Mouse (Mus musculus) heart, adult 2 months (tissue): ENCODE data around the gene Castor1. TPM values are rescaled to one million over a fixed set of nuclear protein-coding genes. Genes with fewer than 3 reads are reported as not detected.

Source experiments
- DNase-seq, 2 experiments: peaks; one replicate each; pipeline ENCODE4 v3.0.0; 2021
- H3K27ac ChIP-seq: fragments of 200-600 bp; 2 replicates; pipeline ENCODE4 v1.8.1; 2022
- H3K27me3 ChIP-seq: fragments of 200-500 bp; 2 replicates; pipeline ENCODE4 v1.6.1; 2012; ENCODE audit warnings: mild to moderate bottlenecking, low read length, inconsistent platforms, mixed read lengths; ENCODE audit not compliant: control insufficient read depth, insufficient read depth
- H3K36me3 ChIP-seq: fragments of 200-500 bp; 2 replicates; pipeline ENCODE4 v1.6.1; 2012; ENCODE audit warnings: low read length, inconsistent platforms; ENCODE audit not compliant: control insufficient read depth, insufficient read depth
- H3K4me1 ChIP-seq: fragments of 200-500 bp; 2 replicates; pipeline ENCODE4 v1.6.1; 2011; ENCODE audit warnings: low read length; ENCODE audit not compliant: control insufficient read depth, insufficient read depth
- H3K4me3 ChIP-seq: fragments of 200-600 bp; 2 replicates; pipeline ENCODE4 v1.8.1; 2022
- H3K79me2 ChIP-seq: fragments of 200-500 bp; replicated peaks from 2 replicates; pipeline ENCODE4 v1.6.1; 2012; ENCODE audit warnings: mild to moderate bottlenecking, inconsistent platforms, low read length, moderate library complexity, mixed read lengths; ENCODE audit not compliant: control insufficient read depth, insufficient read depth
- H3K9ac ChIP-seq: fragments of 200-500 bp; 2 replicates; pipeline ENCODE4 v1.6.1; 2012; ENCODE audit warnings: low read depth, mild to moderate bottlenecking, control low read depth, inconsistent platforms, low read length, mixed read lengths
- CTCF ChIP-seq: fragments of 200-600 bp; IDR thresholded peaks from 2 replicates; pipeline ENCODE4 v1.8.1; 2022; ENCODE audit warnings: antibody characterized with exemption, mild to moderate bottlenecking, moderate library complexity
- EP300 ChIP-seq: fragments of 200-500 bp; IDR thresholded peaks from 2 replicates; pipeline ENCODE4 v1.6.1; 2011; ENCODE audit warnings: low read depth, low read length, control low read depth; ENCODE audit not compliant: insufficient read depth
- POLR2A ChIP-seq: fragments of 200-500 bp; IDR thresholded peaks from 2 replicates; pipeline ENCODE4 v1.6.1; 2011; ENCODE audit warnings: mild to moderate bottlenecking, low read depth, low read length, control low read depth; ENCODE audit not compliant: insufficient read depth
- whole genome bisulfite sequencing: fragments of 180-500 bp; shearing (Covaris S2); methylation state at CpG from one replicate; pipeline ENCODE4 v1.1.7; 2018; 5-methylcytosine and 5-hydroxymethylcytosine counted together
- intact Hi-C: fragments of 180-260 bp; cut with DNase I; formaldehyde crosslinking; loops from one replicate; pipeline ENCODE4 v1.15.1; 2025
- polyA plus RNA-seq: library from polyadenylated mRNA; depleted of rRNA; stranded (reverse); fragments of >200 nt; gene quantifications from 2 replicates; pipeline ENCODE4 v1.2.3, GENCODE M21; 2012
- total RNA-seq, 2 experiments: library from RNA; stranded (reverse); gene quantifications; 2 replicates each; pipeline ENCODE4 v1.2.3; 2021

Gene Castor1
- total and polyA plus RNA-seq, 3 experiments = 4.0 to 13.5 (median 5.9) TPM

DNA sequence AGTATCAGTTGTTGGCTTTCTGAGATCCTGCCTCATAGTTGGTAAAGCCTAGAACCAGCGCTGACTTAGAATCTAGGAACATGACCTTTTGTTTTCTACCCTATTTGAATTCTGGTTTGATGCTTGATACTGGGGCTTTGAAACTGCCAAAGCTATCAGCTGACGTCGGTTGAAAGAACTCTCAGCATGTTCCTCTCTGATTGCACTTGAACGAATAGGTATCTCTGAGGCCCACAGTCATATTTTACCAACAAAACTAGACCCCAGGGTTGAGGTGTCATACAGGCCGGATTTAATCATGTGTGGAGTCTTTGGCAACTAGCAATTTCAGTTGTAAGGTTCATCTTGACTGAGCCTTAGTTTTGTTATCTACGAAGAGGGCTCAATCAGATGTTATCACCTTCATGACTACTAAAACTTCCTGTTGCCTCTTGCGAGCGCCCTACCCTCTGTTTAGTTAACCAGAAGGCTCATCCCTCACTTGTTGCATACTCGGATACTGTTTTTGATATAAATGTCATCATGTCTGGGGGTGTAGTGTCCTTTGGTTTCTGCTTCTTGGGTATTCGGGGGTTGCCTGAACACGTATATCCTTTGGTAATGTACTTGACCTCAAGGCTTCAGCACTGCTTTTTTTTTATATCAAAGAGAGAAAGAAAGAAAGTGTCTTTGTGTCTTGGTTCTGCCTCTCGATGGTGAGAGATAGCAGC lies 14.9 kb upstream of the Castor1 start:
- no peak overlapping the region for H3K4me3 ChIP-seq
- intact Hi-C loops = loop anchor here (2.0 kb wide), 1 partner anchor 16 kb away; the partner anchor contains the start of gene Castor1
- TF ChIP-seq CTCF (no peak), POLR2A (no peak), EP300 (no peak)
- no peaks in the 10 kb centered on the region for H3K27me3 ChIP-seq
- no peak for DNase-seq
- peaks cover 10% of the 10 kb centered on the region for H3K36me3 ChIP-seq
- H3K79me2 ChIP-seq = peaks cover 2% of the 10 kb centered on the region; the same call in 1 of the 2 replicates
- 45% methylated on average over 12 of the region's 12 CpGs for WGBS
- H3K9ac ChIP-seq = 0 out of 2 replicates have a peak overlapping the region, but pooled peaks have one; percentile 31
- peak overlapping the region; percentile 84 for H3K27ac ChIP-seq
- H3K4me1 ChIP-seq = peaks cover 30% of the 10 kb centered on the region

DNA sequence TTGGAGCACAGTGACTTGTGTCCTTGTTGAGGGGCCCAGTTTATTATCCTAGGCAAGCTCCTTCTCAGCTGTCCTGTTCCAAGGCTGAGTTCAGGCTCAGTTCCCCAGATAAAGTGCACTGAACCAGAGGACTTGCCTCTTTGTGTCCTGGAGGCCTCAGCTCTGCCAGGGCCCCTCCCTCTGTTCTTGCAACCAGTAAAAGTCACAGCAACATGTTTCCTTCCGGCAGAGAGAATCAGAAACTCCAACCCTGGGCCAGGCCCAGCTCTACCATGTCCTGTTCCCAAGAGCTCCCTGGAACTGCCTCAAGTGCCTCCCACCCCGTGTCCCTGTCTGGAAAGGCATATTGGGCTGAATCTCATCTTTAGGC lies 14.3 kb upstream of the Castor1 start:
- intact Hi-C loops = loop anchor here (2.0 kb wide), 1 partner anchor 15 kb away; the partner anchor contains the start of gene Castor1
- peaks cover 33% of the 10 kb centered on the region for H3K4me1 ChIP-seq
- 5% methylated on average over 2 of the region's 2 CpGs for WGBS
- TF ChIP-seq EP300 (peak; percentile 91), POLR2A (peak; percentile 83), CTCF (no peak)
- DNase-seq = peak; percentile 82 to 90
- no peak overlapping the region for H3K4me3 ChIP-seq
- H3K27ac ChIP-seq = peak overlapping the region; percentile 84
- H3K79me2 ChIP-seq = peaks cover 2% of the 10 kb centered on the region; the same call in 1 of the 2 replicates
- no peaks in the 10 kb centered on the region for H3K27me3 ChIP-seq
- H3K36me3 ChIP-seq = peaks cover 10% of the 10 kb centered on the region
- 0 out of 2 replicates have a peak overlapping the region, but pooled peaks have one; percentile 31 for H3K9ac ChIP-seq

DNA sequence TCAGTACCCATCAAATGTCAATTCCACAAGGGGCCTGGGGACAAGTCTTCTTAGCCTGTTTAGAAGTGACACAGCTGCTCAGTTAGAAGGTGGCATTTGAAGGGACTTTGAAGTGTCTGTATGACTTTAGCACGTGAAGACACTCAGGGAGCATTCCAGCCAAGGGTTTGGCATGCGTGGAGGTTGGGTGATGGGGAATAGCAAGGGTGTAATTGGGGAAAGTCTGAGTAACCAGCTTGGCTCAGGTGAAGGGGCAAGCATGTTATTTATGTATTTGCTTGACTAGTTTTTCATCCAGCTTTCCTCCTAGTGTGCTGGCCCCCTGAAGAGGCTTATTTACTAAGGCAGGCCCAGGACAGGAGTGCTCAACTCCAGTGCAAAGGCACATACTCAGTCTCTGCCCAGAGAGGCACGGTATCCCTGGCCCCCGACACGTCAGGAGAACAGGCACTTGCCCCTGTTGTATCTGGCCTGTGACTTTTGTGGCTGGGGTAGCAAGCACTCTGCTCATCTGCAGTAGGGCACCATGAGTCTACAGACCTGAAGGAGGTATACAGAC lies 12.8 kb upstream of the Castor1 start:
- Histone ChIP-seq H3K36me3 (peaks cover 10% of the 10 kb centered on the region), H3K79me2 (no peaks in the 10 kb centered on the region), H3K4me1 (peaks cover 31% of the 10 kb centered on the region), H3K27ac (peak overlapping the region; percentile 45; the same call in 1 of the 2 replicates), H3K27me3 (no peaks in the 10 kb centered on the region), H3K4me3 (no peak overlapping the region), H3K9ac (no peak overlapping the region)
- DNase-seq = no peak
- no peak for TF ChIP-seq EP300
- TF ChIP-seq POLR2A = no peak
- no peak for TF ChIP-seq CTCF
- WGBS = 79% methylated on average over 5 of the region's 5 CpGs
- intact Hi-C loops = no loop called here

DNA sequence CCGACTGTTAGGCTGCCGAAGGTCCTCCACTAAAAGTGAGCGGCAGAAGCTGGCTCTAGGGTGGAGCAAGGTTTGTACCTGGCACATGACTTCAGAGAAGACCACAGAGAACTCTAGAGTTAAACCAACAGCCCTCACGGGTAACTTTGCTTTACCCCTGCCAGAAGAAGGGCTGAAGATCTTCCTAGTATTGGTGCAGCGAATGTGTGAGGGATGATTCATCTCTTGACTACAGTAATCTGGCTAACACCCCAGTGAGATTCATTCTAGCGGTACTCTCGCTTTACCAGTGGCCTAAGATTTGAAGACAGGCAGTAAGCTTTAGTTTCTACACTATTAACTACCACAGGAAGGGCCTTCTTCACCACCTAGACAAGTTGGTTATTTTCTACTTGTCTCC lies 12.1 kb upstream of the Castor1 start:
- Histone ChIP-seq H3K79me2 (no peaks in the 10 kb centered on the region), H3K4me3 (no peak overlapping the region), H3K27me3 (no peaks in the 10 kb centered on the region), H3K9ac (no peak overlapping the region), H3K27ac (peak overlapping the region; percentile 45), H3K36me3 (peaks cover 10% of the 10 kb centered on the region), H3K4me1 (peaks cover 31% of the 10 kb centered on the region)
- DNase-seq = no peak
- TF ChIP-seq EP300 (no peak), CTCF (no peak), POLR2A (no peak)
- 57% methylated on average over 7 of the region's 7 CpGs for WGBS
- intact Hi-C loops = no loop called here

DNA sequence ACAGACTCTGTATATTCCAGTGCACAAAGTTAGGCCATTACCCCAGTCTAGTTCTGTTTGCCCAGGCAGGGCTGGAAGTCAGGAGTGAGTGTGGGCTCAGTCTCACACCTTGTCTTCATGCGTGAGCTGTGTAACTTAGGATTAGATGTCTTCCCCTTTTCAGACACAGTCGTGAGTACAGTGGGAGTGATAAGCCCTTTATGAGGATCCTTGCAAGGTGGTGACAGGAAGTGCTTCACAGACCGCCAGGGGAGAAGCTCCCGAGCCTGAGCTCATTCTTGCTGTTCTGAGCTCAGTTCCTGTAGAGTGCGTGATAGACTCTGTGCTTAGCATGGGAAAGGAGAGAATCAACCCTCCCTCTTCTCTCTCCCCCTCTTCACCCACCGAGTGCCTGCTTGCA lies 11.5 kb upstream of the Castor1 start:
- Histone ChIP-seq H3K4me3 (no peak overlapping the region), H3K36me3 (peaks cover 10% of the 10 kb centered on the region), H3K4me1 (peaks cover 31% of the 10 kb centered on the region), H3K27me3 (no peaks in the 10 kb centered on the region), H3K79me2 (no peaks in the 10 kb centered on the region), H3K9ac (no peak overlapping the region), H3K27ac (peak overlapping the region; percentile 45)
- 38% methylated on average over 6 of the region's 6 CpGs for WGBS
- TF ChIP-seq POLR2A = no peak
- TF ChIP-seq CTCF = no peak
- no peak for TF ChIP-seq EP300
- DNase-seq = no peak
- intact Hi-C loops = no loop called here

DNA sequence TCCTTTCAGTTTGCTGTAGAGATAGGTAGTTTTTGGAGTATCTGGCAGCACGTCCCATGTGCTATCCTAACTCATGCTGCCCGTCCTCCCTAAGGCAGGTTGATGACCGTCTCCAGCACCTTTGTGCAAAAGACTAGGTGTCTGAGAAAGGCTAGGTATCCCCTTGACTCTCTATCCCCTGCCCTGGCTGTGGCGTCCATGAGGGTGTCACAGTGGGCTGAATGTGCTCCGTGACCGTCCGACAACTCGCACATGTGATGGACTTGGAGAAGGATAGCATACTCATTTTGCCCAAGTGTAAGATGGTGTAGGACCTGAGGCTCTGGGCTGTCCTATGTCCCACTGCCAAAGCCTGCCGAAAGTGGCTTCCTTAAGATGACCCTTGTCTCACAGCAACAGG lies 10.4 kb upstream of the Castor1 start:
- no peak overlapping the region for H3K4me3 ChIP-seq
- no peaks in the 10 kb centered on the region for H3K27me3 ChIP-seq
- WGBS = 85% methylated on average over 9 of the region's 9 CpGs
- peaks cover 6% of the 10 kb centered on the region for H3K36me3 ChIP-seq
- intact Hi-C loops = no loop called here
- H3K9ac ChIP-seq = no peak overlapping the region
- H3K4me1 ChIP-seq = peaks cover 31% of the 10 kb centered on the region
- peak overlapping the region; percentile 23 for H3K27ac ChIP-seq
- DNase-seq = no peak
- no peak for TF ChIP-seq EP300
- TF ChIP-seq POLR2A = no peak
- TF ChIP-seq CTCF = no peak
- H3K79me2 ChIP-seq = no peaks in the 10 kb centered on the region
